Mouse (Mus musculus) frontal cortex, postnatal 36 days (tissue): ENCODE data around the gene Nab1.

Experiments used
- DNase-seq, 2 experiments: peaks; one replicate each; pipeline ENCODE4 v3.0.0; 2022; ENCODE audit warnings: low spot score in 2 of 2

Nab1 gene

GRCm38 (mm10) chr1:52470811-52471489 is 29.5 kb downstream of the Nab1 start:
- no peak for DNase-seq

GRCm38 (mm10) chr1:52470326-52470725 is 30.2 kb downstream of the Nab1 start:
- no peak for DNase-seq

DNA sequence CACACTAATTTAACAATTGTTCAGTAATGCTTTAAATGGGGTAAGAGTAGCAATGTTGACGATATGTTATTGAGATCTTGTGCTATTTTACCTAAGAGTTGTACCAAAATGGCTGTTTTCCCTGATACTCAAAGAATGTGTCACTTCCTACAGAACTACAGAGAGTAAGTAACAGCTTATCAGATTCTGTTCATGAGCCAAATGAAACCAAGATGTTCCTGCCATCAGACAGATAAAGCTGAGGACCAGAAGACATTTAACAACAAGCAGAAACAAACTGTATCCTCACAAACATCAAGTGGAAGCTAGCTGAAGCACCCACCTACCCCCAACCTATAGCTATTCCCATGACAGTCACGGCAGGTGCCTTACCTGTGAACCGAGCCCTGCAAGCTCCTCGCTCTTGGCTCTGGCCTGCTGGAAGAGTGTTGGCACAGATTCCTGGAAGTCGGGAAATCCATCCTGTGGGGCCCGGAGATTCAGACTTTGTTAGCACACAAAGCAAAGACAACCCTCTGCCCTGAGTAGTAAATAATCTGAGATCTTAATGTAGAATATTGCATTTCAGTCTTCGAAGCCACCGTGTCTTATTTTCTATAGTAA is 33.9 kb downstream of the Nab1 start:
- DNase-seq: no peak

DNA sequence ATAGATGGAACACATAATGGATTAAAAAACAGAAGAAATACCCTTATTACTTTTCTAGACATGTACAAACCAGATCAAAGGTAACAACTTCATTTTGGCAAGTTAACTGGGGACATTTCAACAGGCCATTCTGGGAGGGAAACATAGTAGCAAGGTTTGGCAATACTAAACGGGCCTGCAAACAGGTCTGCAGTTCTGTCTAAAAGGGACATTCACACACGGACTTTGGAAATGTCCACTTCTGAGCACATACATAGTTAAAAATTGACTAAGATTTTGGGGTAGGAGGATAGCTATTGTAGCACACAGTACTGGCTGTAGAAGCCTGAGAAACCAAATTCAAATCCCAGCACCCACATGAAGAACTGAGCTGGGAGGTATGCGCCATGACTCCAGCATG is 34.6 kb downstream of the Nab1 start:
- no peak for DNase-seq

GRCm38 (mm10) chr1:52465264-52465663 is 35.2 kb downstream of the Nab1 start:
- peak; percentile 61 to 80 for DNase-seq

- DNase-seq: no peak
These were observed 37.2 kb downstream of the Nab1 start for GRCm38 (mm10) chr1:52463305-52463704.

DNA sequence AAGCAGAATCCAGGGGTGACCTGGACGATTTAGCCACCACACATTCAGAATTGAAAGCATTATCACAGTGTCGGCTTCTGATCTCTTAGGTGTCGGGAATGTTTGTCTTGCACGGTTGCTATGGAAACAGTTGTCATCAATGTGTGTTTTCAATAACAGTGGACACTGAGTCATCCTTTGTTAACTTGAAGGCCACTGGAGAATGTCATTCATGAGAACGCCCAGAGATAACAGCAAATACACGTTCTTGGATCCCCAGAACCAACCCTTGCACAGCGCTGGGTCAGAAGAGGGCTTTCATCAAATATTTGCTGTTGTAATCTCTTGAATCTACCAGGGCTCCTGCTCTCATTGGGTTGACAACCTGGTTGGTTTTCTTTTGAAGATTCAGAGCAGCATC is 43.9 kb downstream of the Nab1 start:
- DNase-seq: no peak

- peak; percentile 28 to 36 for DNase-seq
These were observed 45.9 kb downstream of the Nab1 start for GRCm38 (mm10) chr1:52454509-52455001.

GRCm38 (mm10) chr1:52451360-52451759 is 49.1 kb downstream of the Nab1 start:
- no peak for DNase-seq

GRCm38 (mm10) chr1:52435856-52436255 is 64.6 kb downstream of the Nab1 start:
- peak in 1 of 2 experiments; percentile 43 for DNase-seq

DNA sequence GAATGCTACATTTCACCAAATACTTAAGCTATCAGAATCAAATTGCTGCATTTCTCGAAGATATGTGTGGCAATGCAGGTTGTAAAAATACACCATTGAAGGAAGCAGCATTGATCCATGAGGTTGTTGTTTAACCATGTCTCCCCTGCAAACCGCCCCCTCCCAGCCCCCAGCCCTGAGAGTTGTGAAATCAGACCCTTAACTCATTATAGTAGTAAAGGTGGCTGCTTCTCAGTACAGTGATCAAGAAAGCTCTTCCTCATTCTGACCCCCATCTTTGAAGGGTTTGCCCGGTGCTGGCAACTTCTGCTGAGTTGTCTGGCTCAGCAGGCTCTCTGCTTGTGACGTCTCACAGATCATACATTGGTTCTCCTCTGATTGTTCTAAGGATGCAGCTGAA is 66.4 kb downstream of the Nab1 start:
- DNase-seq: no peak

DNA sequence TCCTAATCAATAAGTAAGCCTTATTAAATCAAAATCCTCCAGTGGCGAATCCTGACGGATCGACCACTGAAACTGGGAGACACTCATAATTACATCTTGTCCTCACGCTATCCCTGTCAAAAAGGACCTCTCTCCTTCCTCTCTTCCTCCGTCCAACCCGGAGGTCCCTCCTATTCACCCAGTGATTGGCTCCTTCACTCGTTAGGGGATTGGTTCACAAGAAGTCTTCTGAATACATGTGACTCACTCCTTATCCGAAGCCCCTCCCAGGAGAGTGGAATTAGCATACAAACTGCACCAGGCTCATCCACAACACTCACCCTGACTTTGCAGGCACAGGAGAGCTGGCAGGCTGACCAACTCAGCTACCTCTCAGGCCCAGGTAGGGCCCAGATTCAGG is 68.7 kb downstream of the Nab1 start:
- no peak for DNase-seq

DNA sequence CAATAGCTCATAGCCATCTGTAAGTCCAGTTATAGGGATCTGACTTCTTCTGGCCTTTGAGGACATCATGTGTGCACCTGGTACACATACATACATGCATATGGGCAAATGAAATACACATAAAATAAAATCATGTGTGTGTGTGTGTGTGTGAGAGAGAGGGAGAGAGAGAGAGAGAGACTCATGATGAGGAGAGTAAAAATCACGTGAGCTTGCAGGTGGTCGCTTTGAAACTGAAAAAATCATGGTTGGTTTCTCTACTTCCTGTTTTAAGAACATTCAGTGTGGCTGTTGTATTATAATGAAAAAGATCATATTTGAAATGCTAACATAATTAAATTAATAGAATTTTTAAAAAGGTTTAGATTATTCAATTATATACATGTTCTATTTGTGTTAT is 69.9 kb downstream of the Nab1 start:
- DNase-seq: no peak

DNA sequence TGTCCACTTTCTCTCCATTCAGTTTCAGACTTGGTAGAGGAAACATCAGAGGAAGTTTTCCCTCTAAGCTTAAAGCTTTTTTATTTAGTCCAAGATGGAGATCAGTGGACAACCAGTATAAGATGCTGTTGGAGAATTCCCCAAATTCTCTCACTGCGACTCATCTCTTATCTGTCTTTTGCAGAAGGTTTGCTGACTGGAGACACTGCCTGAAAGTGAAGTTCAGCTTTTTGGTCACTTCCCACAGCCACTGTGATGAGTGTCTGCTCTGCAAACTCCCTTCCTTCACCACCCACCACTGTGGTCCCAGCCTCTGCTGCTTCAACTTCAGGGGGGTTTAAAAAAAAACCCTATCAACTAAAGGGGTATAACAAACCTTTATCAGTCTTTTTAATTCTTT is 70.4 kb downstream of the Nab1 start:
- no peak for DNase-seq

- no peak for DNase-seq
These were observed 72.5 kb downstream of the Nab1 start for GRCm38 (mm10) chr1:52427841-52428464.

GRCm38 (mm10) chr1:52423846-52424245 is 76.6 kb downstream of the Nab1 start:
- no peak for DNase-seq

DNA sequence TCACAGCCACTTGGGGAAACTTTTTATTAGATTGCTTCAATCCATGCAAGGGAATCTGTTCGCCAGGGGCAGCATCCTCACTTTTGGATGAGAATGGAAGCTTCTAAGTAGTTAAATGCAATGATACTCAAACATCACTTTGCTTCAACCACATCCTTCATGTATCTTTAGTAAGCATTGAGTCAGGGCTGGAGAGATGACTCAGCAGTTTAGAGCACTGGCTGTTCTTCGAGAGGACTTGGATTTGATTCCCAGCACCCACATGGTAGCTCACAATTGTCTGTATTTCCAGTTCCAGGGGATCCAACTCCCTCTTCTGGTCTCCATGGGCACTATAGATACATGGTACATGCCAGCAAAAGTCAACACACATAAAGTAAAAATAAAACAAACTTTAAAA is 77.4 kb downstream of the Nab1 start:
- no peak for DNase-seq

DNA sequence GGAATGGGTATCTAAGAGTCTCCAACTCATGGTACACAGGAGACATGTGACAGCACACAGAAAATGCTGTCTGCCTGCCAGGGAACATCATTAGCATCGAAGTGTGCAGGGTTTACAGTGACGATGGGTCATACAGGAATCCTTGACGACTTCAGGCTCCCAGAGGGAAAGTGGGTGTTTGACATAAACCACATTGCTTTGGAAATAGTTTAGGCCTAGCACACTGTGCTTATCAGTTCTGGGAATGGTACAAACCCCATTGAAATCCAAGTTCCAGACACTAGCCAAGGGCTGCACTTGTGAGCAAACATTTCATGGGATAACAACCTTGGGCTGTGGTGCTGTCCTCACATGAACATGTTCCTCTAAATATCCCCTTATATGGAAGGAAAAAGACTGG is 78.3 kb downstream of the Nab1 start:
- DNase-seq: no peak

DNA sequence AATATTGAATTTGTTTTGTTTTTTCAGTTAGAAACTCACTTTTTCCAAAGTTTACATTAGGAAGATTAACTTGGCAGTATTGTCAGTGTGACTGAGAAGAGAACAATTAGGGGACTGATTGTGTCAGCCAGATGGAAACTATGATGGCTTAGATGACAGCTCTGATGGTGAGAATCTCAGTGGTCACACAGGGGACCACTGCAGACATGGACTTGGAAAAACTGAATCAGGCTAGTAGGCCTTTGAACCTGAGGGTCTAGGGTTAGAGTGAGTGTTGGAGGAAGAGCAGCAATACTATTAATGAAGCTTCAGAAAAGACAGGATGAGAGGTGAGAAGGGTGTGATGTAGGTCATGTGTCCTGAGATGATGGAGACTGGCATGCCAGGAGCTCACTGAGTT is 78.9 kb downstream of the Nab1 start:
- DNase-seq: no peak

GRCm38 (mm10) chr1:52419088-52419819 is 81.2 kb downstream of the Nab1 start:
- DNase-seq: no peak
